27 mouse cellular contexts compared by ENCODE assay signal in the genomic region with DNA sequence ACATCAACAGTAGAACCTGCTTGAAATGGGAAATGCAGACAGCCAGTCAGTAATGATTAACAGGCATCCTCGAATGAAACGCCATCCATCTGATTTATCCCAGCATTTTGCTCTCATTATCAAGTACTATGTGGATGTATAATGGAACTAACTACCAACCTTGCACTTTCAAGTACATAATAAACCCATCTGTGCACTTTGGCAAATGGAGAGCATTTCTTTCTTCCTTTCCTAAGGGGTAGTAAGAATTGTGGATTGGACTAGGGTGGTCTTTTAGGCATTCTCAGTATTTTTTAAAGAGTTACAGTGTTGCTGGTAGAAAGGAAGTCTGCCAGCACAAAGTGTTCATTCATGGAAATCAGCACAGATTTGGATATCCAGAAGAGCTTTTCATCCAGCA. TPM values are rescaled to one million over a fixed set of nuclear protein-coding genes. Genes with fewer than 3 reads are reported as not detected.
DNase-seq lines count a peak whose midpoint lies in the region; ATAC-seq and TF ChIP-seq lines count a peak whose summit lies in the region.
"Had no signal": no experiment of that assay in that cellular context is flagged by ENCODE, and none has a peak within 500 bp of the region (broad histone marks: within the 10 kb centered on the region; RNA-seq: fewer than 3 reads in every experiment).

No protein-coding gene starts in this region.

- TF ChIP-seq POLR2A in brain, embryonic 14.5 days (IDR thresholded peaks at IDR 0.05; ENCODE audit: borderline replicate concordance, extremely low read depth, insufficient read depth, insufficient read length, poor library complexity, severe bottlenecking), result no peak

- 53% methylated on average over 2 of the region's 2 CpGs for WGBS in forebrain, embryonic 13.5 days
- WGBS in forebrain, embryonic 12.5 days, result 57% methylated on average over 2 of the region's 2 CpGs
- WGBS in forebrain, embryonic 15.5 days, result 37% methylated on average over 2 of the region's 2 CpGs
- 80% methylated on average over 2 of the region's 2 CpGs for WGBS in forebrain, embryonic 11.5 days
- WGBS in forebrain, postnatal 0 days, result 32% methylated on average over 2 of the region's 2 CpGs

- H3K4me1 ChIP-seq in forebrain, embryonic 13.5 days, result no peaks in the 10 kb centered on the region
- no peaks in the 10 kb centered on the region for H3K4me1 ChIP-seq in forebrain, embryonic 12.5 days
- peaks cover 7% of the 10 kb centered on the region for H3K4me1 ChIP-seq in forebrain, embryonic 15.5 days
- no peaks in the 10 kb centered on the region for H3K4me1 ChIP-seq in forebrain, embryonic 11.5 days (replicated peaks; ENCODE audit: control insufficient read depth, insufficient read depth, low read length)
- H3K4me1 ChIP-seq in forebrain, postnatal 0 days (ENCODE audit: insufficient read depth), result no peaks in the 10 kb centered on the region
- H3K4me1 ChIP-seq: embryonic facial prominence, embryonic 13.5 days; embryonic facial prominence, embryonic 15.5 days had no signal

- H3K4me2 ChIP-seq in forebrain, embryonic 13.5 days, result no peak overlapping the region
- H3K4me2 ChIP-seq in forebrain, embryonic 12.5 days, result no peak overlapping the region
- no peak overlapping the region for H3K4me2 ChIP-seq in forebrain, embryonic 15.5 days (replicated peaks)
- no peak overlapping the region for H3K4me2 ChIP-seq in forebrain, embryonic 11.5 days (ENCODE audit: low read depth, low read length, severe bottlenecking)
- H3K4me2 ChIP-seq in forebrain, postnatal 0 days (ENCODE audit: low read depth), result no peak overlapping the region
- H3K4me2 ChIP-seq: embryonic facial prominence, embryonic 13.5 days; embryonic facial prominence, embryonic 15.5 days had no signal

- ATAC-seq in forebrain, embryonic 13.5 days, result peak; percentile 19; the same call in 1 of the 2 replicates
- ATAC-seq in forebrain, embryonic 12.5 days (ENCODE audit: low FRiP score), result no peak
- ATAC-seq in forebrain, embryonic 15.5 days (replicated peaks), result peak; percentile 66
- no peak for ATAC-seq in forebrain, embryonic 11.5 days (replicated peaks; ENCODE audit: low FRiP score)
- 0 out of 2 replicates have a peak, but pooled peaks have one; percentile 8 for ATAC-seq in forebrain, postnatal 0 days
- ATAC-seq: activated CD4-positive, CD25-positive, alpha-beta regulatory T cell, adult 4 months; CD4-positive, CD25-positive, alpha-beta regulatory T cell, adult 4 months; Patski had no signal

- H3K36me3 ChIP-seq in forebrain, embryonic 13.5 days (ENCODE audit: poor library complexity, severe bottlenecking), result no peaks in the 10 kb centered on the region
- no peaks in the 10 kb centered on the region for H3K36me3 ChIP-seq in forebrain, embryonic 12.5 days (replicated peaks)
- H3K36me3 ChIP-seq in forebrain, embryonic 15.5 days, result no peaks in the 10 kb centered on the region
- H3K36me3 ChIP-seq in forebrain, embryonic 11.5 days (ENCODE audit: control insufficient read depth, insufficient read depth, low read length), result no peaks in the 10 kb centered on the region
- H3K36me3 ChIP-seq in forebrain, postnatal 0 days (ENCODE audit: insufficient read depth), result no peaks in the 10 kb centered on the region
- H3K36me3 ChIP-seq: embryonic facial prominence, embryonic 13.5 days; embryonic facial prominence, embryonic 15.5 days; G1E had no signal

- no peak overlapping the region for H3K9ac ChIP-seq in forebrain, embryonic 13.5 days
- no peak overlapping the region for H3K9ac ChIP-seq in forebrain, embryonic 12.5 days
- H3K9ac ChIP-seq in forebrain, embryonic 15.5 days (replicated peaks), result no peak overlapping the region
- no peak overlapping the region for H3K9ac ChIP-seq in forebrain, embryonic 11.5 days (ENCODE audit: low read length)
- no peak overlapping the region for H3K9ac ChIP-seq in forebrain, postnatal 0 days
- H3K9ac ChIP-seq: embryonic facial prominence, embryonic 13.5 days; embryonic facial prominence, embryonic 15.5 days had no signal

- no peak for TF ChIP-seq CTCF in brain, embryonic 14.5 days (IDR thresholded peaks at IDR 0.05; ENCODE audit: borderline replicate concordance, extremely low read depth, insufficient read depth, insufficient read length)
- TF ChIP-seq CTCF in forebrain, postnatal 0 days (IDR thresholded peaks at IDR 0.05; ENCODE audit: low read depth), result no peak

- no peak overlapping the region for H3K27ac ChIP-seq in forebrain, embryonic 13.5 days
- no peak overlapping the region for H3K27ac ChIP-seq in forebrain, embryonic 12.5 days
- H3K27ac ChIP-seq in forebrain, embryonic 15.5 days (replicated peaks), result no peak overlapping the region
- no peak overlapping the region for H3K27ac ChIP-seq in forebrain, embryonic 11.5 days (ENCODE audit: low read depth, low read length)
- no peak overlapping the region for H3K27ac ChIP-seq in forebrain, postnatal 0 days (ENCODE audit: low read depth, low read length)
- H3K27ac ChIP-seq: embryonic facial prominence, embryonic 13.5 days; embryonic facial prominence, embryonic 15.5 days had no signal

- H3K4me3 ChIP-seq in forebrain, embryonic 13.5 days, result no peak overlapping the region
- no peak overlapping the region for H3K4me3 ChIP-seq in forebrain, embryonic 12.5 days (replicated peaks)
- H3K4me3 ChIP-seq in forebrain, embryonic 15.5 days, result no peak overlapping the region
- no peak overlapping the region for H3K4me3 ChIP-seq in forebrain, embryonic 11.5 days (ENCODE audit: low read depth, low read length)
- no peak overlapping the region for H3K4me3 ChIP-seq in forebrain, postnatal 0 days (ENCODE audit: low read depth, low read length)
- H3K4me3 ChIP-seq: embryonic facial prominence, embryonic 13.5 days; embryonic facial prominence, embryonic 15.5 days; erythroblast, embryonic 14.5 days had no signal

- no peak for DNase-seq in forebrain, embryonic 11.5 days (ENCODE audit: low spot score)
- DNase-seq in brain, embryonic 14.5 days (ENCODE audit: low read depth), result peak; percentile 65
- no peak for DNase-seq in forebrain, postnatal 0 days
- DNase-seq in heart, adult 18-20 months, result no peak
- DNase-seq: adrenal gland, adult 8-10 months; adrenal gland, postnatal 14 days; adrenal gland, postnatal 36 days; B cell, adult 2 months; cerebellum, adult 11 months; cerebellum, adult 18-20 months; cerebellum, adult 8-10 months; cerebellum, adult 9-11 months; cerebellum, postnatal 14 days; cerebellum, postnatal 36 days; embryo, embryonic 11 days had no signal

- H3K27me3 ChIP-seq in forebrain, embryonic 13.5 days, result no peaks in the 10 kb centered on the region
- H3K27me3 ChIP-seq in forebrain, embryonic 12.5 days, result no peaks in the 10 kb centered on the region
- H3K27me3 ChIP-seq in forebrain, embryonic 15.5 days, result no peaks in the 10 kb centered on the region
- no peaks in the 10 kb centered on the region for H3K27me3 ChIP-seq in forebrain, embryonic 11.5 days (ENCODE audit: control insufficient read depth, insufficient read depth, low read length)
- no peaks in the 10 kb centered on the region for H3K27me3 ChIP-seq in forebrain, postnatal 0 days (ENCODE audit: insufficient read depth, low read length)
- H3K27me3 ChIP-seq: CH12.LX; embryonic facial prominence, embryonic 13.5 days; embryonic facial prominence, embryonic 15.5 days had no signal

- H3K9me3 ChIP-seq in forebrain, embryonic 13.5 days (replicated peaks), result no peaks in the 10 kb centered on the region
- H3K9me3 ChIP-seq in forebrain, embryonic 12.5 days, result no peaks in the 10 kb centered on the region
- H3K9me3 ChIP-seq in forebrain, embryonic 15.5 days, result no peaks in the 10 kb centered on the region
- no peaks in the 10 kb centered on the region for H3K9me3 ChIP-seq in forebrain, embryonic 11.5 days (ENCODE audit: control insufficient read depth, low read length)
- no peaks in the 10 kb centered on the region for H3K9me3 ChIP-seq in forebrain, postnatal 0 days (ENCODE audit: low read length)
- H3K9me3 ChIP-seq: embryonic facial prominence, embryonic 13.5 days; embryonic facial prominence, embryonic 15.5 days had no signal

RNA-seq across cellular contexts. Expression of a gene that starts 26.7 kb away (rescaled TPM):
- polyA plus RNA-seq in forebrain, embryonic 13.5 days (2015; fragmentation: Nextera tagmentation; extraction: Ambion mirVana), result 4.7 and 5.4 TPM in 2 replicates
- polyA plus RNA-seq in forebrain, embryonic 12.5 days (2016; fragmentation: Nextera tagmentation; extraction: Ambion mirVana), result 3.6 and 4.5 TPM in 2 replicates
- 7.9 and 8.0 TPM in 2 replicates for polyA plus RNA-seq in forebrain, embryonic 15.5 days (2015; fragmentation: Nextera tagmentation; extraction: Ambion mirVana)
- polyA plus RNA-seq in forebrain, embryonic 11.5 days (2014; fragmentation: Nextera tagmentation; extraction: Ambion mirVana), result 1.9 and 2.2 TPM in 2 replicates
- polyA plus RNA-seq in brain, embryonic 14.5 days (2012; rRNA removed), result 4.4 and 6.4 TPM in 2 replicates
- 12.0 and 14.0 TPM in 2 replicates for total RNA-seq in forebrain, postnatal 0 days (2014; rRNA removed)
- 8.8 and 13.3 TPM in 2 replicates for polyA plus RNA-seq in forebrain, postnatal 0 days (2015; fragmentation: Nextera tagmentation; extraction: Ambion mirVana)
- under 1 TPM in 1 of 2 experiments, not detected in 1; 0.57 TPM for total RNA-seq in heart, adult 18-20 months (2021)
- total RNA-seq: CH12.LX; common myeloid progenitor, adult 5-6 weeks had no signal
- polyA plus RNA-seq: activated CD4-positive, CD25-positive, alpha-beta regulatory T cell, adult 4 months; CD4-positive, CD25-positive, alpha-beta regulatory T cell, adult 4 months; erythroblast, embryonic 14.5 days; G1E; Patski had no signal

Comparison
In these comparisons a context has a peak if more than half of its experiments do, and no peak if none do; other contexts are left out.
1. ATAC-seq: peak in forebrain, embryonic 13.5 days (single experiment), forebrain, embryonic 15.5 days (single experiment) and forebrain, postnatal 0 days (single experiment); none in forebrain, embryonic 12.5 days (single experiment) and forebrain, embryonic 11.5 days (single experiment).